Mouse (Mus musculus): ENCODE measurements around the gene Cd247.
"Not testable (repeated sequence)": the region's sequence is repeated elsewhere in the genome, so short reads cannot be mapped to it uniquely, and the experiment has no call there.

Gene Cd247

DNA sequence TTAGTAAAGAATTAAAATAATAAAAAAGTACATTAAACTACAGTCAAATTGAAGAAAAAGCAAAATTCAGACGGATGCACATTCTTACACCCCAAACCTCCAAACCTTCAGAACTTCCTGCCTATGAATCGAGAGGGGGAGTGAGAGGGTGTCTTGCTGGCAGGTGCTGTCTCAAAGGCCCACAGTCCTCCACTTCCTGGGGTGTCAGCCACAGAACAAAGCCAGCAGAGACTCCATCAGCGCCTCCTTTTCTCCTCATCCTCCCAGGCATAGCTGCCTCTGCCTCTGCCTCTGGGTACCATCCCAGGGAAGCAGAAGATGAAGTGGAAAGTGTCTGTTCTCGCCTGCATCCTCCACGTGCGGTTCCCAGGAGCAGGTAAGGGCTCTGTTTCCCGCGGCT, at the start of gene Cd247:
TSS of gene Cd247 (plus strand) at position 171 of the 400 bp plus-strand sequence.
- no peak for DNase-seq

- DNase-seq: no peak
Measured at GRCm38 (mm10) chr1:165738985-165739384, 49.5 kb upstream of the Cd247 start.

- DNase-seq: no peak
Measured at GRCm38 (mm10) chr1:165741989-165742388, 46.5 kb upstream of the Cd247 start.

- DNase-seq: no peak
Measured at GRCm38 (mm10) chr1:165748053-165748452, 40.4 kb upstream of the Cd247 start.

- no peak for DNase-seq
Measured at GRCm38 (mm10) chr1:165751142-165751541, 37.3 kb upstream of the Cd247 start.

- no peak for DNase-seq
Measured at GRCm38 (mm10) chr1:165751838-165752237, 36.6 kb upstream of the Cd247 start.

DNA sequence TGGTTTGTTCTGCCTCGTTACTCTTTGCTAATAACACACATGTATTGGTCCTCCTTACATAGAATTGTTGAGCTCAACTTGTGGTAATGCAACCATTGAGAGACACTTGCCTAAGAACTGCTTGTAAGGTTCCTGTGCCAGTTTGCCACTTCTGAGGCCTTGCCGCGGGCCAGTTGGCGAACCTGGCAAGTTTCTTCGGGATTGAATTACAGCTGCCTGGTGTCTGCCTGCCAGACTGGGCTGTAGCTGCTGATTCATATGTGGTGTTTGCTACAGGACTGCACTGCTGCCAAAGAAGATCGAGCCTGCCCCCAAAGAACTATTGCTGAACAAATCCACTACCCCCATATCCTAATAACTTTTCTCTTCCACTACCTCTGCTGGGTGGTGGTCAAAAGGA, 34.3 kb upstream of the Cd247 start:
- DNase-seq: no peak

- DNase-seq: no peak
Measured at GRCm38 (mm10) chr1:165755194-165755593, 33.3 kb upstream of the Cd247 start.

DNA sequence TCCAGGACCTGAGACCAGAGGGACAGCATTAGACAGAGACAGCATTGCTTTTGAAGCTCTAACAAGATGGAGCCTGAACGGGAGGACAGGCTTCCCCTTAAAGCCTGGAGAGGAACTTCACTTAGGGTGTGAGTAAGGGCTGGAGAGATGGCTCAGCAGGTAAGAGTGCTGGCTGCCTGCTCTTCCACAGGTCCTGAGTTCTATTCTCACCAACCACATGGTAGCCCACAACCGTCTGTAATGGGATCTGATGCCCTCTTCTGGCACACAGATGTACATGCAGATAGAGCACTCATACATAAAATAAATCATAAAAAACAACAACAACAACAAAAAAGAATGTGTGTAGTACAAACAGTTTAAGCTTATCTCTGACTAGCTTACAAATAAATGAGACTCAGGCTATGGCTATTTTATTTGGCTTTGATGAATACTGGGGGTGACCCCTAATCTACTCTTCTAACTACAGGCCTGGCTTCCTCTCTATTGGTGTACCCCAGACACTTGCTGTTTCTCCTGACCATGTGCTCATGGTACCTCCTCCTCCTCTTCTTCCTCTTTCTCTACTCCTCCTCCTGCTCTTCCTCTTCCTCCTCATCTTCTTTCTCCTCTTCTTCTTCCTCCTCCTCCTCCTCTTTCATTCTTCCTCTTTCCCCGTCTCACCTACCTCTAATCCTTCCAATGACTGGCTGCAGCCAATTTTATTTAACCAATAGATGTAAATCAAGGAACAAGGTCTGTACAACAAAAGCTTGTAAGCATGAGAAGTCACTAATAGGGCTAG, 26.8 kb upstream of the Cd247 start:
- DNase-seq: no peak

- DNase-seq: not testable (repeated sequence)
Measured at GRCm38 (mm10) chr1:165762498-165762897, 26.0 kb upstream of the Cd247 start.

DNA sequence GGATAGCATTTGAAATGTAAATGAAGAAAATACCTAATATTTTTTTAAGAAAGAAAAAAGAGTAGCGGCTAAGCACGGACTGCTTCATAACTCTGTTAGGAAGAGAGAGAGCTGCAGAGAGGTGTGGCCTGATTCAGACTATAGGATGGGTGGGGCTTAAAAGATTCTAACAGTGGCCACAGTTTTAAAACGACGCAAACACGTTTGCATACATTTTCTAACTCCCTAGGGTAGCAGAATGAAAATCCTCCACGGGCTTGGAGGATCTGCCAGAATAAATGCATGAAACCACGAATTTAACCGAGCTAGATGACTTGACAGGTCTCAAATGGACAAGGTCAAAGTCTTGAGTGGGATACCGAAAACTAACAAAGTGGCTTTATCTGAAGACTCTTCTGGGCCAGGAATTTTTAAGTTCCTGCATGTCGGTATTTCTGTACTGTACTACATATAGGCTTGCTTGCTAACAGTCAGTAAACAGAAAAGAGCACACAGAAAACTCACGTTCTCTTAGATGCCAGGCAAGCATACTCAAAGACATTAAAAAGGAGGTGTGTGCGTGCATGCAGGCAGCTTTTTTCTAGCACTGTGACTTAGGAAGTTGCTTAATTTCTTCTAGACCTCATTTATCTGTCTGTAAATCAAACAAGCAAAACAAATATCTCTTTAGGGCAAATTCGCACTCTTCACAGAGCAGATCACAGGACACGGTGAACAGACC, 25.4 kb upstream of the Cd247 start:
- no peak for DNase-seq

DNA sequence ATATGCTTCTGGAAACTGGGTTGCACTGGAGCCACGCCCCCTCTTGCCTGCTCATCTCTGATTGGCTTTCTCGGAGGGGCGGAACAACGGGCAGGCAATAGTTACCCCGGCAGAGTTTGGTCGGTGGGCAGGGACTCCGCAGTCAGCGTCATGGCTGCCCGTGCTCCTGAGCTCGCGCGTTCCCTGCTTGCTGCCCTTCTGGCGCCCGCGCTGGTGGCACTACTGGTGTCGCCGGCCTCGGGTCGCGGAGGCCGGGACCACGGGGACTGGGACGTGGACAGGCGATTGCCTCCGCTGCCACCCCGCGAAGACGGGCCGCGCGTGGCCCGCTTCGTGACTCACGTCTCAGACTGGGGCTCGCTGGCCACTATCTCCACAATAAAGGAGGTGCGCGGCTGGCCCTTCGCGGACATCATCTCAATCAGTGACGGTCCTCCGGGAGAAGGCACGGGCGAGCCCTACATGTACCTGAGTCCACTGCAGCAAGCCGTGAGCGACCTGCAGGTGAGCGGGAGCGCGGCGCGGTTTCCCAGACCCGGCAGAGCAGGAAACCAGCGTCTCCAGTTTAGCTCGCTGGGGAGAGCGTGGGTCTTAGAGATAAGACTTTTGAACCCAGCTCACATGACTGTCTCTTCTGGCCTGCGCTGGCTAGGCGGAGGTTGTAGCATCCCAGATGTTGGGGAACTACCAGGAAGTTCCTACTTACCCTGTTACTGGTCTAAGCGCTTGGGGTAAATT, 24.7 kb upstream of the Cd247 start, which contains the start of gene Creg1:
TSS of gene Creg1 (plus strand) at position 112 of the 738 bp plus-strand sequence.
- peak; percentile 93 for DNase-seq

DNA sequence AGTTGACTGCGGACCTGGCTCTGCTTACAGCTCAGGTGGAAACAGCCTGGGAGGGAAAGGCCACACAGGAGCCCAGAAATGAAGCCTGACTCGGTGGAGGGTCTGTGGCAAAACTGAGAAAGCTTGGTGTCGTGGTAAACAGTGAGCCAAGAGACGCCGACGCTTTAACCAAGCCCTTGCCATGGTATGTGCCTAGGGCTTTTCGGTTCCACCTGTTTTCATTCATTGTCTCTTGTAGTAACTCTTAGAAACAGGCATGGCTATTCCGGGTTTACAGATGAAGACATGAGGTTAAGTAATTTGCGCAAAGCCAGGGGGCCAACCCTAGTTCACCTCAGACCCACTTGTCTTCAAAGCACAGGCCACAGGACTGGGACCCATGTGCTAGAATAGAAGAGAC, 23.9 kb upstream of the Cd247 start:
- DNase-seq: no peak

GRCm38 (mm10) chr1:165765041-165765440, 23.4 kb upstream of the Cd247 start:
- DNase-seq: no peak

GRCm38 (mm10) chr1:165765651-165766294, 22.7 kb upstream of the Cd247 start:
- no peak for DNase-seq

GRCm38 (mm10) chr1:165766295-165766890, 22.1 kb upstream of the Cd247 start:
- DNase-seq: no peak

GRCm38 (mm10) chr1:165768894-165769512, 19.5 kb upstream of the Cd247 start:
- DNase-seq: no peak

GRCm38 (mm10) chr1:165770181-165770759, 18.2 kb upstream of the Cd247 start:
- no peak for DNase-seq

DNA sequence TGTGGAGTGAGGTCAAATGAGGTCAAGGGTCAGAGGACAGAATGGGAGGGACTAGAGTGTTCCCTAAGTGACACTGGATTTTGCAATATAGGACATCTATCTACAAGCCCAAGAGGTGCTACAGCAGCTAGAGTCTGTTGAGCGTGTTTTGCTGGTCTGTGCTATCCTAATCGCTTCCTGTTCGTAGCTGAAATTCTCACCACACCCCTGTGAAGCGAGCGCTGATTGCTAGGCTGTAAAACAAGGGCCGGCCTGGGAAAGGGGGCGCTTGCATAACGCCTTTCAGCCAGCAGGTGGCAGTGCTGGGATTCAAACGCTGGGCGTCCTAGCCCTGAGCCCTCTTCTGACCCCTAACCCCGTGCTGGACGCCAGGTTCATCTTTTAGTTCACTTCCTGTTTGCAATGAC, 17.0 kb upstream of the Cd247 start:
- peak; percentile 45 for DNase-seq

DNA sequence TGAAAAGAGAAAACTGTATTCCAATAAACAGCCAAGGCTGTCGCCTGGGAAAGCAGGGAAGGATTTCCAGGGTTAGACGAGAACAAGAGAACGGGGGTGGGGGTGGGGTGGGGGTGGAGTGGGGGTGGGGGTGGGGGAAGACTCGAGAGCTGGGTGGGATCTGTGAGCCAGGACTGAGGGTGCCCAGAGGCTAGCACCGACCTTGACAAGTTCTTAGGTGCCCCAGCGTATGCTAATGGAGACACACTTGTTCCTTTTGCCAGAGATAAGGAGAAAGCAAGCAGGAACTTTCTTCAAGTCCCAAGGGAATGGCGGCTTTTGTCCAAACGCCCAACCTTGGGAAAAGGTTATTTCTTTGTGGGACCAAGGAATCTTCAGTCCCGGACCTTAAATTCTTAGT, 16.5 kb upstream of the Cd247 start:
- no peak for DNase-seq

DNA sequence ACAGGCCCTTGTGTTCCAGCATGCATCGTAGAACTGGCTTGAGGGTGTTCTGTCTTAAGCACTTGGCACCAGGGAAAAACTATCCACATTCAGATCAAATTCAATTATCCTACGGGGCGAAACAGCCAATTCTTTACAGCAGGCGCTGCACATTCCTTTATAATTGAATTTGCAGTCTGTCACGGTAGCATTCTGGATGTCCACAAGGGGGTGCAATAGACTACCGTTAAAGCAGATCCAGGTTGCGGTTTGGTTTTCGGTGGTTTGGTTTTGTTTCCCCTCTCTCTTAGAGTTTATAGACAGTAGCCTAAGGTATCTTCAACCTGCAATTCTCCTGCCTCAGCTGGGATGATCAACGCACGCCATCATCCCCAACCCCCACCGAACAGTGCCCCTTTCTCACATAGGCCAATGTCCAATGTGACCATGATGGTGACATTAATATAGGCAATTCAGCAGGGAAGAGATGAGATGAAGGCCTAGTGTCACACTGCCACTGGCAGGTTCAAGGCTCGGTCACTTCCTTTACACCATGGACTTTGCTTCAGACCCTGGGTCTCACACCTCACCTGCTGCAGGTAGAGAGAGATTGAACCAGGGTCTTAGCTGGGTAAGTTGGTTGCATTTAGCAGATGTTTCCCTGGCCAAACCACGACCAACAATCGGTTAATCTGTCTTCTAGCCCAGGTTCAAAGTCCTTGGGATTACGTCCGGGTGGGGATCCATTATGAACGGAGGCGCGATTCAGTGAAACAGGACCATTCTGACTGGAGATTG, 12.8 kb upstream of the Cd247 start:
- DNase-seq: no peak

All from layer of hippocampus, adult 9-11 months (tissue).